Mouse (Mus musculus) hindbrain, postnatal 0 days (tissue): ENCODE results near the gene Zbtb32. TPM values are rescaled to one million over a fixed set of nuclear protein-coding genes. Genes with fewer than 3 reads are reported as not detected.
A peak's percentile ranks its signal among the peaks of the same experiment; 100 is the strongest.

Experiments
- ATAC-seq: fragments of 200-750 bp; cut with Nextera tagmentation; 2 replicates; pipeline ENCODE4 v1.8.0; 2017; ENCODE audit warnings: mild to moderate bottlenecking, moderate TSS enrichment, moderate library complexity
- DNase-seq: peaks from one replicate; pipeline ENCODE4 v3.0.0-alpha.2; 2015; ENCODE audit warnings: low spot score
- H3K27ac ChIP-seq: fragments of 300-500 bp; sonication (generic); 2 replicates; pipeline ENCODE4 v1.5.1; 2014; ENCODE audit warnings: mild to moderate bottlenecking
- H3K27me3 ChIP-seq: fragments of 300-500 bp; sonication (generic); 2 replicates; pipeline ENCODE4 v1.6.1; 2014; ENCODE audit warnings: low read length, mixed read lengths; ENCODE audit not compliant: insufficient read depth
- H3K36me3 ChIP-seq: fragments of 300-500 bp; sonication (generic); 2 replicates; pipeline ENCODE4 v1.6.1; 2014; ENCODE audit warnings: low read length, mixed read lengths; ENCODE audit not compliant: insufficient read depth
- H3K4me1 ChIP-seq: fragments of 300-500 bp; sonication (generic); 2 replicates; pipeline ENCODE4 v1.6.1; 2014; ENCODE audit warnings: antibody characterized with exemption, low read length, mixed read lengths; ENCODE audit not compliant: insufficient read depth
- H3K4me2 ChIP-seq: fragments of 300-500 bp; sonication (generic); 2 replicates; pipeline ENCODE4 v1.6.1; 2014; ENCODE audit warnings: low read depth, mild to moderate bottlenecking, low read length, moderate library complexity, mixed read lengths
- H3K4me3 ChIP-seq: fragments of 300-500 bp; sonication (generic); 2 replicates; pipeline ENCODE4 v1.5.1; 2014; ENCODE audit warnings: low read length
- H3K9ac ChIP-seq: fragments of 300-500 bp; sonication (generic); replicated peaks from 2 replicates; pipeline ENCODE4 v1.6.1; 2014; ENCODE audit warnings: mild to moderate bottlenecking, low read length, moderate library complexity, mixed read lengths
- H3K9me3 ChIP-seq: fragments of 300-500 bp; sonication (generic); 2 replicates; pipeline ENCODE4 v1.6.1; 2016; ENCODE audit warnings: low read length, mixed read lengths
- CTCF ChIP-seq: IDR thresholded peaks from 2 replicates; pipeline ENCODE4 v1.5.1; 2016; ENCODE audit warnings: antibody characterized with exemption, control low read depth, low read depth
- WGBS: fragments of 180-500 bp; shearing (Covaris S2); extraction: QIAGEN DNeasy Blood & Tissue Kit; methylation state at CpG from one replicate; pipeline ENCODE4 v1.1.7; 2014; 5-methylcytosine and 5-hydroxymethylcytosine counted together
- polyA plus RNA-seq: library from polyadenylated mRNA; unstranded; fragments of >200 nt; fragmentation: Nextera tagmentation; extraction: Ambion mirVana; gene quantifications from 2 replicates; pipeline ENCODE4 v1.2.1, GENCODE M21; 2015
- total RNA-seq: library from RNA; depleted of rRNA; stranded (reverse); fragments of >200 nt; gene quantifications from 2 replicates; pipeline ENCODE4 v1.2.3, GENCODE M21; 2014

The Zbtb32 gene
- total and polyA plus RNA-seq, 2 experiments from 2014 or later = 0.18 TPM; not detected in 1

DNA sequence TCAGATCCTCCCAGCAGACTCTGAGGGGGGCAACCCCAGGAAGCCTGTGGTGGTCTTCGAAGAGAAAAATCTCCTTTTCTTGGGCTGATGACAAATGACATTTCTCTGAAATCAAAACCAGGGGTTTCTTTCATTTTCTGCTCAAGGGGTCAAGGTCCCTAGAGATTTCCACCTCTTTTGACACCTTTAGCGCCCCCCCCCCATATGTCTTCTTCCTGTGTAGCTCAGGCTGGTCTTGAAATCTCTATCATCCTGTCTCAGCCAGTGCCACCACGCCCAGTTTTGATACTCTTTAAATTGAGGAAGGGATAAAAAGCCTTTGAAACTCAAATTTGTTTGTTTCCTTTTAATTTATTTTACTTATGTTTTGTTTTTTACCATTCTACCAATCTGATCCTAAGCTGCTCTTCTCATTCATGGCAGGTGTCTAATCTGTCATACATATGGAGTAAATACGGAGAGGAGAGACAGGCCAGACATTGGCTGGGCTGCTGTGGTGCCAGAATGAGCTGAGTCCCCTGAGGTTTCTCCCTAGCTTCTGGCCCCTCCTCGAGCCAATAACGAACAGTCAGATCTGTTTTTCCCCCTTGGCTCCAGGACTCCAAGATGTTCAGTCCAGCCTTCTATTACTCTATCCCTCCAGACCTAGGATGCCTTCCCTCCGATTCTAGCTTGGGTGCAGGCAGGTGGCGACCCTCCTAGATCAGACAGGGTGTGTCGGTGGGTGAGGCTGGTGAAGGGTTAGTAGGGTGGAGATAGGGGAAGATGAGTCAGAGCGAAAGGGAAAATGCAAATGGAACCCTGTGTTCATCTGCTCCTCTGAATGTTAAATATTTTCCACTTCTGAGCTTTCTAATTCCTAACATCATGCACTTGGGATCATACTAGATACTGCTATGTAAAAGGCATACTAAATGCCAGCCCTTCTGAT lies 4.9 kb downstream of the Zbtb32 start:
- ATAC-seq = no peak
- H3K36me3 ChIP-seq = no peaks in the 10 kb centered on the region
- no peak for TF ChIP-seq CTCF
- no peak overlapping the region for H3K4me2 ChIP-seq
- no peaks in the 10 kb centered on the region for H3K9me3 ChIP-seq
- H3K27me3 ChIP-seq = no peaks in the 10 kb centered on the region
- H3K9ac ChIP-seq = no peak overlapping the region
- WGBS = 63% methylated on average over 10 of the region's 10 CpGs
- H3K4me1 ChIP-seq = no peaks in the 10 kb centered on the region
- peak; percentile 20 for DNase-seq
- no peak overlapping the region for H3K27ac ChIP-seq
- H3K4me3 ChIP-seq = no peak overlapping the region

DNA sequence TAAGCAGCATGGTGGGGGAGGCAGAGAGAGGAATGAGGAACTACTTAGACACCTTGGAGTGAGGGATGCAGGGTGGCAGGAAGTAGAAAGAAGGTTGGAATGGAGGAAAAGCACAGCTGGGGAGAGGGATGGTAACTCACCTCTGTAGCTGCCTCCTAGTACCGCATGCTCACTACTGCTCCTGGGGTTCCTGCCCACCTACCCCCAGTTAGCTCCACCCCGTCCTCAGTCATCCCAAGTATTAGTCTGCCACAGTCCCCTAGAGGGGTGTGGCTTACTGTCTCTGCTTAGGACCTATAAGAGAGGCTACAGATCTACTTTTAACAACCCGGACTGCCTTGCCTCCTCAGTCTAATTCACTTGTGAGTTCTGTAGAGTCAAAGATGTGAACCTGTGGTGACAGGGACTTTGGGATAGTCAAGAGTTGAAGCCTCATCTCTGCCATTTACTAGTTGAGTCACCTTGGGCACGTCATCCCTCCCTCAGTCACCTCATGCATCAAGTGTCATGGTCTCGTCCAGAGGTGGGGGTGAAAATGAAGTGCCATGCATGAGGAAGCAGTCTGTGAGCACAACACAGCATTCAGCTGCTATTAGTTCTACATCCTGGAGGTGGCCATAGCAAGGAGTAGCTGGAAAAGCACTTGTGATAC lies 5.8 kb downstream of the Zbtb32 start:
- Histone ChIP-seq H3K9me3 (no peaks in the 10 kb centered on the region), H3K36me3 (no peaks in the 10 kb centered on the region), H3K4me2 (no peak overlapping the region), H3K27ac (no peak overlapping the region), H3K4me3 (no peak overlapping the region), H3K27me3 (no peaks in the 10 kb centered on the region), H3K9ac (no peak overlapping the region), H3K4me1 (no peaks in the 10 kb centered on the region)
- TF ChIP-seq CTCF = no peak
- DNase-seq (no peak), ATAC-seq (no peak)
- WGBS = 64% methylated on average over 5 of the region's 5 CpGs

DNA sequence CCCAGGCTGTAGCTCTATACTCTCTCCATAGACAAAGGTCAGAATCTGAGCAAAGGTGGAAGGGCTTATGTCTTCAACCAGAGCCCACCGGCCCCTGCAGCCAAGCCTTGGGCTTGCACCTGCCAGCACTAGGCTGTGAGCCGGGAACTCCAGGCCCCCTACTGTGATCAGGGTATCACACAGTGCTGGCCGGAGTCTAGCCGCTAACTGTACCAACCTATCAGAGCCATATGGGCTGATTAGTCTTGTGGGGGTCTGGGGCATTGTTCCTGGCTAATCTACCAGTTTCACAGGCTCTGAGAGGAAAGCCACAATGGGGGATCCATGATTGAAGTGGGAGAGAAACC lies 7.1 kb downstream of the Zbtb32 start:
- Histone ChIP-seq H3K9ac (no peak overlapping the region), H3K27me3 (no peaks in the 10 kb centered on the region), H3K27ac (no peak overlapping the region), H3K4me3 (no peak overlapping the region), H3K4me2 (no peak overlapping the region), H3K9me3 (no peaks in the 10 kb centered on the region), H3K36me3 (0 out of 2 replicates have a peak, but pooled peaks cover 2% of the 10 kb centered on the region), H3K4me1 (peaks cover 8% of the 10 kb centered on the region)
- no peak for ATAC-seq
- TF ChIP-seq CTCF = no peak
- no peak for DNase-seq
- 25% methylated on average over 4 of the region's 4 CpGs for WGBS

DNA sequence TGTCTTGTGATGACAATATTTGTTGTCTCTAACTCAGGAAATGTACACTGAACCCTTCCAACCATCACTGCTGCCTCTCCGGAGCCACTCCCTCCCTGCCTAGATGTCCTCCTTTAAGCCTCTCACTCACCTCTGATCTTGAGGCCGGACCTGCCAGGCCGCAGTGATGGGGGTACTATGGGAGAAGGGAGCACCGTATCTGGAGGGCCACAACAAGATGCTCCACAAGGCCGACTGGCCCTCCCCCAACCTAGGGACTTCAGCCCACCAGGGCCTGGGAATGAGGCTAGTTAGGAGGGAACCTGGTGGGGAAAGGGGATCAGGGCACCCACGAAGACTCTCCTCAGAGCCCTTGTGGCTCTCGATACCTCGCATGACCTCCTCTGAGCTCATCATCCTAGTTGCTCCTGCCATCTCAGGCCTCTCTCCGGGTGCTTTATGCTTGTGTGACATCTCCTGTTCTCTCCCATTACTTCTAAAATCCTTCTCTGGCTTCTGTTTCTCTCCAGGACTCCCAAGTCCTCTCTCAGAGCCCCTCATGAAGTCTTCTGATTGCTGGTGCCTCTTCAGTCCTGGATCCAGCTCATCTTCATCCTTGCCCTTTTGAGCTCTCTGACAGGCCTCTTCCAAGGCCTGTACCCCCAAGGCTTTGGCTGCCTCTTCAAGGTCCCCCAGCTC lies 7.6 kb downstream of the Zbtb32 start:
- no peaks in the 10 kb centered on the region for H3K9me3 ChIP-seq
- no peak for ATAC-seq
- no peak for DNase-seq
- H3K36me3 ChIP-seq = 0 out of 2 replicates have a peak, but pooled peaks cover 7% of the 10 kb centered on the region
- WGBS = 85% methylated on average over 9 of the region's 9 CpGs
- H3K27ac ChIP-seq = no peak overlapping the region
- no peak overlapping the region for H3K4me3 ChIP-seq
- H3K4me1 ChIP-seq = peaks cover 8% of the 10 kb centered on the region
- TF ChIP-seq CTCF = no peak
- no peaks in the 10 kb centered on the region for H3K27me3 ChIP-seq
- no peak overlapping the region for H3K9ac ChIP-seq
- H3K4me2 ChIP-seq = no peak overlapping the region

DNA sequence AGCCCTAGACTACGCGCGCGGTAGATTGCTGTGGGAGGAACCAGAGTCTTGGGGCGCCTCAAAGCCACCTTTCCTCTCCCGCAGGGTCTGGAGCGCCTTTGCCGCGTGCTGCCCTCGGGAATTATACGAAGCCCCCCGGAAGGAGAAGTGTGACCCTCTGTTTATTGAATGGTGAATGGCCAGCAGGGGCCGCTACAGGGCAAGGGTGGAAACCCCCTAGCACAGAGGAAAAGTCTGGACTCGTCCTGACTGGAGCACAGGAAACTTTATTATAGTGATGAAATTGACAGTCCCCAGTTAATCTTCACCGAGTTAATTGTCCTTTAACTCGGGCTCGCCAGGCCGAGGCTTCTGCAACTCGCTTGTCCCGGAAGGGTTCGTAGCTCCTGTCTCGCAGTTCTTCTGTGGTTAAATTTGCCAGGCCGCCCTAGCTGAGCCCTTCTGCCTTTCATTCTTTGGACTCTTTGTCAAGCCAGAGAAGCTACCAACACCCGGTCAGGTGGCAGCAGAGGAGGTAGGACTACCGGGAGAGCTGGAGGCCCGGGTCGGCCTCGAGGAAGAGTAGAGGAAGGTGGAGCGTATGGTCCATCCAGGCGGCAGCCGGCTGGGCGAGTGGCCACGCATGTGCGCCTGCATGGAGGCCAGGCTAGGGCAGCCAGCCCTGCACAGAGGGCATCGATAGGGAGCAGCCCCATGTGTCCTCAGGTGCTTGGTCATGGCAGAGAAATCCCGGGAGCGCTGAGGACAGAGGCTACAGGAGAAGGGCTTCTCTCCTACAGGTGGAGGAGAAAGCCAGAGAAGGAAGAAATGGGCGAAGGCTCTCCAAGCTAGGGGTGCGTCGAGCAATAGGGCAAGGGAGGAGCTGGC lies 9.0 kb downstream of the Zbtb32 start:
- WGBS = 30% methylated on average over 40 of the region's 40 CpGs
- Histone ChIP-seq H3K27ac (peak overlapping the region; percentile 96), H3K9me3 (no peaks in the 10 kb centered on the region), H3K9ac (peak overlapping the region; percentile 99), H3K27me3 (no peaks in the 10 kb centered on the region), H3K4me2 (peak overlapping the region; percentile 93), H3K36me3 (peaks cover 18% of the 10 kb centered on the region), H3K4me1 (peaks cover 8% of the 10 kb centered on the region), H3K4me3 (peak overlapping the region; percentile 95)
- DNase-seq (peak; percentile 91), ATAC-seq (peak; percentile 57)
- peak; percentile 92 for TF ChIP-seq CTCF
